Mouse (Mus musculus) large intestine, adult 2 months (tissue): ENCODE results near the gene Popdc3. TPM values are rescaled to one million over a fixed set of nuclear protein-coding genes. Genes with fewer than 3 reads are reported as not detected.
"Not testable (repeated sequence)": the region's sequence is repeated elsewhere in the genome, so short reads cannot be mapped to it uniquely, and the experiment has no call there.

ENCODE experiments used
- DNase-seq: peaks from one replicate; pipeline ENCODE4 v3.0.0-alpha.2; 2012; ENCODE audit warnings: low read depth, low spot score
- WGBS: fragments of 180-500 bp; shearing (Covaris S2); methylation state at CpG from one replicate; pipeline ENCODE4 v1.1.7; 2018; 5-methylcytosine and 5-hydroxymethylcytosine counted together
- polyA plus RNA-seq: library from polyadenylated mRNA; depleted of rRNA; stranded (reverse); fragments of >200 nt; gene quantifications from 2 replicates; pipeline ENCODE4 v1.2.3, GENCODE M21; 2012

Popdc3 gene
- polyA plus RNA-seq, 1 experiment: 0.14 TPM

GRCm38 (mm10) chr10:45193330-45194310 lies 15.7 kb downstream of the Popdc3 start:
- 38% methylated on average over 14 of the region's 14 CpGs for WGBS
- DNase-seq: no peak

DNA sequence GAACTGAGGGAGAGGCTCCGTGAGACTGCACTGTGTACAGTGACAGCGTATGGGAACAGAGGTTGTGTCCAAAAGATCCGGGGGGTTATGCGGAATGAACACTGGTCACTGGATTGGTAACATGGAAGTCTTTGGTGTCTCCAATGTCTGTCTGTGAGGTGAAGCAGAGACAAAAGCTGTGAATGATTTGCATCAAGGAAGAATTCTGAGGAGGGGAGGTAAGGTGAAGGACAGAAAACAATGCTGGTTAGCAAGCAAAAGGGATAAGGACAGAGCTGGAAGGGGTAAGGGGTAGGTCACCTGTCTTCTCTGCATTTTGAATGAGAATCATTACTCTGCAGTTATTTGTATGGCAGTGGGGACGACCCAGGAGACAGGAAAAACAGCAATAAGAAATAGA lies 16.6 kb downstream of the Popdc3 start:
- DNase-seq: no peak
- WGBS: 80% methylated on average over 5 of the region's 5 CpGs

DNA sequence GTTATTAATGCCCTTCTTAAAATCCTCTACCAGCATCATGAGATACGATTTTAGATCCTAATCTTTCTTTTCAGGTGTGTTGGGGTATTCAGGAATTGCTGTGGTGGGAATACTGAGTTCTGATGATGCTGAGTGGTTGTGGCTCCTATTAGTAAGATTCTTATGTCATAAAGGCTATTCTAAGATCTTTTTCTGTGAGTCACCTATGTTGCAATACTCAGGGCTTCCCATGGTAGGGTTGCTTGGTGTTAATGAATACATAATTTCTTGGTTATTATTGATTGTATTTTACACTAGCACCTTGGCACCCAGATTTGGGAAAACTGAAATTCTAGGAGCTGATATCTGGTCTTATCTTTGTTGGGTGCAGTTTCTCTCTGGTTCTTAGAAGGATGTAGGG lies 26.7 kb downstream of the Popdc3 start:
- DNase-seq: no peak
- WGBS: 48% methylated on average over 1 of the region's 1 CpGs

DNA sequence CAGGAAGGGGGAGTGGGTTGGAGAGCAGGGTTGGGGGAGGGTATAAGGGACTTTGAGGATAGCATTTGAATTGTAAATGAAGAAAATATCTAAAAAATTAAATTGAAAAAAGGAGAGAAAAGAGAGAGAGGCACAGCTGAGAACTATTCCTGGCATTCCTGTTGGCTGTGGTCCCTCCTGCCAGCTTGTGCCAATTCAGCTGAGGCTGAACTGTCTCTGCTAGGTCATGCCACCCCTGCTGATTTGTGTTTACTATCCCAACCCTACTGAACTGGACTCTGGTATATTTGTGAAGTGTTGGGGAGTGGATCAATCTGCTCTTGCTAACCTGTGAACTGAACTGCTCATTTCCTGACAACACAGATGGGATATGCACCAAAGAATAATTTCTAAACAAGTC lies 32.3 kb downstream of the Popdc3 start:
- DNase-seq: no peak

DNA sequence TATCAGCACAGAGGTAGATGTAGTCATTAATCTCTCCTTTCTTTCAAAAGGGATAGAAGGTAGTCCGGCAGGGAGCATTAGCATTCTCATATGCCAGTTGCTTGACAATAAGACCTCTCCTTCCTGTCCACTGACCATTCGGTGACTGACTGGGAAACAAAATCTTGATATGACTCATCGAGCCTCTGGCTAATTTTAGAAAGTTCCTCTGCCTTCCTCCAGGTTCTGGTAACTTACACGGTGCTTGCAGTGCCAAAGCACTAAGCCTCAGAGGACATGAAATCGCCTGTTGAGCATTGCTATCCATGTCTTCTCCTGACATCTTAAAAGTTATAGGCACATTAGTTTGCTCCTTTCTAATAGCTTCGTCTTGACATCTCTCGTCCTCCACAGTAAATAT lies 38.8 kb downstream of the Popdc3 start:
- no peak for DNase-seq
- WGBS: 75% methylated on average over 7 of the region's 7 CpGs

- no peak for DNase-seq
- WGBS: 35% methylated on average over 4 of the region's 4 CpGs
These were observed 52.1 kb downstream of the Popdc3 start for GRCm38 (mm10) chr10:45229954-45230353.

DNA sequence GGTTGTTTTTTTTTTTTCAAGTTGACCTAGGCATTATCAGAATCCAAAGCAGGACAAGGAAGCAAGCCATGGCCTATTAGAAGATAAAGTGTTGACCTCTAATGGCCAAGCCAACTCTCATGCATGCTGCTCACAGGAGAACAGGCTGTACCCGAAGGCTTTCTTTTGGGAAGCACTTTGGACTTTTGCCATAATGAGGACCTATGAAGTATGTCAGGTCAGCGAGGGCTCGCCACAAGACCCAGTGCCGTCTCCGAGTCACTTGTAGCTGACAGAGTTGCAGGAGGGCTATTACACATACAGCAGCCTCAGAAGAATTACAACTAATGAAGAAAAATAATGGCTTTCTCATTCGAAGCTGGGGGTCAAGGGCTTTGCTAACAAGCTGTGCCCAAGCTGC lies 55.5 kb downstream of the Popdc3 start:
- 81% methylated on average over 6 of the region's 6 CpGs for WGBS
- DNase-seq: no peak

- 55% methylated on average over 3 of the region's 3 CpGs for WGBS
- no peak for DNase-seq
These were observed 58.4 kb downstream of the Popdc3 start for GRCm38 (mm10) chr10:45236304-45236703.

- no peak for DNase-seq
- 70% methylated on average over 5 of the region's 5 CpGs for WGBS
These were observed 59.6 kb downstream of the Popdc3 start for GRCm38 (mm10) chr10:45237492-45237891.

GRCm38 (mm10) chr10:45260477-45260876 lies 82.6 kb downstream of the Popdc3 start:
- no peak for DNase-seq
- 80% methylated on average over 1 of the region's 1 CpGs for WGBS

DNA sequence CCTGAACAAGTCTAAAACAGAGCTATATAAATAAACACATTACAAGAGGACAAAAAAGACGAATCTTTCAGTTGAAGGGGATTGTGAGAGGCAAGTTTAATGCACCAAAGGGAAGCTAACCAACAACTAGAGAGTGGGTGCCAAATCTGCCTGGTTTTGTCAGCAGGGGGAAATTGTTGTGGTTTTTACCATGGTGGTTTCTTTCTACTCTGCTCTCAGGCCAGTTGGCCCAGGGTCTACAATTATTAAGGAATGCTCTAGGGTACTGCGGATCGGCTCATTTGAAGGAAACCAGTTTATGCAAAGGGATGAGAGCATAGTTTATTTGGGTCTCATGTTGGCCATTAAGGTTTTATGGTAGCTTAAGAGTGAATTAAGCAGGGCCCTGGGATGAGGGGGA lies 84.2 kb downstream of the Popdc3 start:
- 61% methylated on average over 3 of the region's 3 CpGs for WGBS
- DNase-seq: no peak

DNA sequence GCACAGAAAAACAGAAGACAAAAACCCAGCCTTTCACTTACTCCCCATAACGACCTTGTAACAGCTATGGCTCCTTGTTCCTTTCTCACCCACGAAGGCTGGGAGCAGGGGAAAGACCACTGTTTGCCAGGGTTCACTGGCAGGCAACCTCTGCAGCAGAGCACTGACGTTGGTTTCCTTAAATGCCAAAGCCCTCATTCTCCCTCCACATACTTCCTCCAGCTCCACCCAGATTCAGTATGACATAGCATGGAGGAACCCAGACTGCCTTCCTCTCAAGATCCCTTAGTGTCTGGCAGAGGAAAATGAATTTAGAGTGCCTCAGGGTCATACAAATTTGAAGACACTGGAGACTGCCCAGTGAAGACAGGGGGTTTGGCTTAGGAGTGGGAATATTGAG lies 98.6 kb downstream of the Popdc3 start:
- no peak for DNase-seq
- WGBS: 19% methylated on average over 3 of the region's 3 CpGs

DNA sequence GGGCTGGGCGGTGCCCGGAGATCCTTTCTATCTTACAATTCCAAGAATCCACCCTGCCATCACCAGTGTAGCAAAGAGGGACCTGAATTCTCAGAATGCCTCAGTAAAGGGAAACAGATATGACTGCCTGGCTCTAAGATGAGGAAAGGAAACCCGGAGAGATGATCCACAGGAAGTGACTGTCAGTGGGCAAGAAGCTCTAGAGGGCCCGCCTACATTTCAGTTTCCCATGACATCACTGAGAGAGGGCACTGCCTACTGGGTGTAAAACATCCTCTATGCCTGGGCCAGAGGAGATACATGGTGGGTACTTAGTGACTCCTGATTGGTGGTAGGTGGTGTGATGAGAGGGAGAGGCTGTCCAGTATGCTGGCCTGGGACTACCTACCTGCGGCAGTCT lies 99.1 kb downstream of the Popdc3 start:
- 83% methylated on average over 5 of the region's 5 CpGs for WGBS
- no peak for DNase-seq

- no peak for DNase-seq
- 82% methylated on average over 5 of the region's 5 CpGs for WGBS
These were observed 107.8 kb downstream of the Popdc3 start for GRCm38 (mm10) chr10:45285651-45286050.

GRCm38 (mm10) chr10:45288351-45288750 lies 110.5 kb downstream of the Popdc3 start:
- no peak for DNase-seq
- 44% methylated on average over 7 of the region's 7 CpGs for WGBS

DNA sequence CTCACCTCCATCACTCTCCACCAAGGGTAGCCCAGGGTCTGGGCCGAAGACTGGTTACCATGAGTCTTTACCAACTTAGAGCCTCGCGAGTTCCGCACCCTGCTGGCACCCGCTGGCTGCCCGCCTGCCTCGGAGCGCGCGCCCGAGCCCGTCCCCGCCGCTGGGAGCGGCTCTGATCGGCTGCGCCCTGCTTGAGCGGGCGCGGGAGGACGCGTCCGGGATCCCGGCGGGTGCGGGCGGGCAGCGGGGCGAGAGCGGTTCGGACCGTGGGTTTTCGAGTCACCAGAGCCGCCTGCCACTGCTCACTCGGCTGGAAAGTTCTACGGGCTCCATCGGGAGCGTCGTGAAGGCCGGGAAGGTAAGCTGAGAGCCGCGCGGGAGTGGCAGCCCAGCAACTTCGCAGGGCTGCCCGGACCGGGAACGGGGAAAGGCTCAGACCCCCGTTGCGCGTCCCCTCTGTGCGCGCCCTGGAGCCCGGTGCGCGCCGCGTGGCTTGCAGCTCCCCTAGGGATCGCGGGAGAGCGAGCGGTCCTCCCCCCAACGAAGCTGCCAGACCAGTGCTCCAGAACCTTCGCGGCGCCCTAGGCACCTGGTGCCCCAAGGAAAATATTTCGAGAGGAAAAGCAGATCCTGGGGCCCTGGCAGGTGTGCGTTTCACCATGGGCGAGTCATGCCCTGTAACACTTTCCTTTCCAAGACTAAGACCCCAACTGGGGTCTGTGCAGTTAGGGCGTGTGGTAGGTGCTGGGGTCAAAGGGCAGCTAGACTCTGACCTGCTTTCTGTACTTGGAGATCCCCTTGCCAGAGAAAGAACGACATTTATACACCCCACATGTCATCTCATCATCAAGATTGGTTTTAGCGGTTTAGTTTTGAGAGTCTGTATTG lies 111.6 kb downstream of the Popdc3 start:
- no peak for DNase-seq
- WGBS: 3% methylated on average over 71 of the region's 71 CpGs

- WGBS: 69% methylated on average over 5 of the region's 5 CpGs
- no peak for DNase-seq
These were observed 112.7 kb downstream of the Popdc3 start for GRCm38 (mm10) chr10:45290618-45291017.

- DNase-seq: not testable (repeated sequence)
- WGBS: 53% methylated on average over 4 of the region's 4 CpGs
These were observed 114.3 kb downstream of the Popdc3 start for GRCm38 (mm10) chr10:45292159-45292558.

DNA sequence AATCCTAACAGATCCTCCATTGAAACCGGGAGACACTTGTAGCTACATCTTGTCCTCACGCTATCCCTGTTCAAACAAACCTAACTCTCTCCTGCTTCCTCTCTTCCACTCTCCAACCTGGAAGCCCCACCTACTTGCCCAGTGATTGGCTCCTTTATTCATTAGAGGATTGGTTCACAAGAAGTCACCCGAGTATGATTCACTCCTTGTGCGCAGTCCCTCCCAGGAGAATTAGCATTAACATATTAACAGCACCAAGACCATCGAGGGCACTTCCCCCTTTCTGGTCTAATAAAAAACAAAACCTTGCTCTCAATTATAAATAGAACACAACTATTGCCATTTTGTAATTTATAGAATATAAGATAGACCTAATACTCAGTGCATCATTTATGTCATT lies 117.2 kb downstream of the Popdc3 start:
- 68% methylated on average over 5 of the region's 5 CpGs for WGBS
- no peak for DNase-seq

GRCm38 (mm10) chr10:45298503-45298902 lies 120.6 kb downstream of the Popdc3 start:
- DNase-seq: no peak
- 75% methylated on average over 6 of the region's 6 CpGs for WGBS

GRCm38 (mm10) chr10:45299509-45299908 lies 121.6 kb downstream of the Popdc3 start:
- no peak for DNase-seq
- 83% methylated on average over 4 of the region's 4 CpGs for WGBS
